Mouse (Mus musculus) ES-E14 (cell line): ENCODE data around the gene Sh3pxd2a. TPM values are rescaled to one million over a fixed set of nuclear protein-coding genes. Genes with fewer than 3 reads are reported as not detected.

Experiments
- DNase-seq: peaks from one replicate; pipeline ENCODE4 v3.0.0-alpha.2; 2013; ENCODE audit warnings: low read depth, low spot score
- H3K27ac ChIP-seq: 2 replicates; pipeline ENCODE4 v1.5.1; 2012; ENCODE audit warnings: low read depth, mild to moderate bottlenecking, low read length, moderate library complexity, mixed read lengths; ENCODE audit not compliant: poor library complexity, insufficient read depth, severe bottlenecking
- H3K36me3 ChIP-seq: 2 replicates; pipeline ENCODE4 v1.6.1; 2012; ENCODE audit warnings: mild to moderate bottlenecking, low read length, moderate library complexity, mixed read lengths; ENCODE audit not compliant: control insufficient read depth, poor library complexity, insufficient read depth, severe bottlenecking
- H3K4me1 ChIP-seq, 2 experiments: fragments of 150-350 bp in 1 of 2; sonication (generic) in 1 of 2; 2 replicates each; pipeline ENCODE4 v1.6.1; 2012; ENCODE audit warnings: low read length in 2 of 2, mild to moderate bottlenecking in 1 of 2, mixed read lengths in 1 of 2; ENCODE audit not compliant: control insufficient read depth in 2 of 2, insufficient read depth in 2 of 2, poor library complexity in 1 of 2
- H3K4me3 ChIP-seq, 2 experiments: fragments of 150-350 bp in 1 of 2; sonication (generic) in 1 of 2; 2 replicates each; pipeline ENCODE4 v1.5.1; 2012; ENCODE audit warnings: low read length in 2 of 2, low read depth in 1 of 2, mild to moderate bottlenecking in 1 of 2, mixed read lengths in 1 of 2; ENCODE audit not compliant: insufficient read depth in 1 of 2, poor library complexity in 1 of 2, severe bottlenecking in 1 of 2
- H3K9ac ChIP-seq: 2 replicates; pipeline ENCODE4 v1.6.1; 2012; ENCODE audit warnings: low read depth, mild to moderate bottlenecking, low read length, mixed read lengths; ENCODE audit not compliant: poor library complexity, insufficient read depth, severe bottlenecking
- H3K9me3 ChIP-seq: fragments of 150-350 bp; sonication (generic); 2 replicates; pipeline ENCODE4 v1.6.1; 2012; ENCODE audit warnings: low read depth, mild to moderate bottlenecking, low read length; ENCODE audit not compliant: control insufficient read depth, insufficient read depth
- CHD2 ChIP-seq: IDR thresholded peaks from 2 replicates; pipeline ENCODE4 v1.6.1; 2014; ENCODE audit warnings: mild to moderate bottlenecking, low read depth, low read length, inconsistent platforms
- HCFC1 ChIP-seq: IDR thresholded peaks from 2 replicates; pipeline ENCODE4 v1.6.1; 2012; ENCODE audit warnings: low read length, inconsistent platforms, borderline replicate concordance; ENCODE audit not compliant: insufficient read depth
- MAFK ChIP-seq: IDR thresholded peaks from 2 replicates; pipeline ENCODE4 v1.6.1; 2014; ENCODE audit warnings: mild to moderate bottlenecking, low read depth, low read length, inconsistent platforms; ENCODE audit not compliant: insufficient read depth
- ZC3H11A ChIP-seq: IDR thresholded peaks from 2 replicates; pipeline ENCODE4 v1.6.1; 2012; ENCODE audit warnings: low read depth, mild to moderate bottlenecking, inconsistent platforms, low read length, borderline replicate concordance
- ZNF384 ChIP-seq: IDR thresholded peaks from 2 replicates; pipeline ENCODE4 v1.6.1; 2012; ENCODE audit warnings: low read depth, low read length, inconsistent platforms
- in situ Hi-C, 2 experiments: fragments of 600-800 bp; cut with MboI; formaldehyde crosslinking; loops; one replicate each; pipeline ENCODE4 v1.15.1; 2025; ENCODE audit warnings: low sequenced_read_pairs in 2 of 2, inconsistent platforms in 1 of 2; ENCODE audit not compliant: unreplicated experiment in 2 of 2
- total RNA-seq: library from RNA; depleted of rRNA; stranded (reverse); fragments of 300-350 nt; gene quantifications from 2 replicates; pipeline ENCODE4 v1.2.3, GENCODE M21; 2012

Gene Sh3pxd2a
- total RNA-seq, 1 experiment = 13.0 TPM

DNA sequence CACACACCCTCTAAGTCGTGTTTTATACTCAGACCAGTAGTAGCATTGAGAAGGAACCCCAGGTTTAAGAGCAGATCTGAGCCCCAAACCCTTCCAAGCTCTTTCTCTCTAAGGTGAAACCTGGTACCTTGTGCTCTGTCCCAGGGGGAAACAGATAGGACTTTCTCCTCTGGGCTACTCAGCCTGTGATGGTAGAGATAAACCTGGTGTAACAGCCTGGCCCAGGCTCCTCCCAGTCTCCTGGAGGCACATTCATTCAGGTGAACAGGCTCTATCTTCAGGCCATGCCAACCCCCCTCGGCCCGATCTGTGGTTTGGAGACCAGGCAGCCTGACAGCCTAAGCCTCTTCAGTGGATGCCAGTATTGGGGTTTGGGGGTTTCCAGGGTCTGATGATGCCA lies 79.6 kb downstream of the Sh3pxd2a start:
- no peak overlapping the region for H3K9ac ChIP-seq
- TF ChIP-seq ZC3H11A = no peak
- no peak for TF ChIP-seq HCFC1
- H3K27ac ChIP-seq = no peak overlapping the region
- in situ Hi-C loops = no loop called here
- H3K36me3 ChIP-seq = no peaks in the 10 kb centered on the region
- no peak for DNase-seq
- no peaks in the 10 kb centered on the region for H3K9me3 ChIP-seq
- H3K4me3 ChIP-seq = no peak overlapping the region
- peaks cover 5 to 17% of the 10 kb centered on the region in 2 experiments; a peak in 2 of 4 replicates for H3K4me1 ChIP-seq

- peaks cover 7 to 21% of the 10 kb centered on the region in 2 experiments; a peak in 3 of 4 replicates for H3K4me1 ChIP-seq
- DNase-seq = no peak
- H3K36me3 ChIP-seq = no peaks in the 10 kb centered on the region
- H3K4me3 ChIP-seq = no peak overlapping the region
- in situ Hi-C loops = no loop called here
- no peak overlapping the region for H3K9ac ChIP-seq
- H3K9me3 ChIP-seq = no peaks in the 10 kb centered on the region
- TF ChIP-seq MAFK (no peak), CHD2 (no peak), HCFC1 (no peak), ZNF384 (no peak), ZC3H11A (no peak)
- H3K27ac ChIP-seq = no peak overlapping the region
These were observed 80.2 kb downstream of the Sh3pxd2a start for GRCm38 (mm10) chr19:47384036-47384435.

- in situ Hi-C loops = no loop called here
- Histone ChIP-seq H3K9ac (no peak overlapping the region), H3K27ac (no peak overlapping the region), H3K4me1 (peaks cover 5 to 31% of the 10 kb centered on the region in 2 experiments; a peak in 3 of 4 replicates), H3K9me3 (no peaks in the 10 kb centered on the region), H3K4me3 (no peak overlapping the region), H3K36me3 (no peaks in the 10 kb centered on the region)
- no peak for DNase-seq
- TF ChIP-seq CHD2 (no peak), ZC3H11A (no peak), MAFK (no peak), ZNF384 (no peak), HCFC1 (no peak)
These were observed 81.9 kb downstream of the Sh3pxd2a start for GRCm38 (mm10) chr19:47382268-47382667.

DNA sequence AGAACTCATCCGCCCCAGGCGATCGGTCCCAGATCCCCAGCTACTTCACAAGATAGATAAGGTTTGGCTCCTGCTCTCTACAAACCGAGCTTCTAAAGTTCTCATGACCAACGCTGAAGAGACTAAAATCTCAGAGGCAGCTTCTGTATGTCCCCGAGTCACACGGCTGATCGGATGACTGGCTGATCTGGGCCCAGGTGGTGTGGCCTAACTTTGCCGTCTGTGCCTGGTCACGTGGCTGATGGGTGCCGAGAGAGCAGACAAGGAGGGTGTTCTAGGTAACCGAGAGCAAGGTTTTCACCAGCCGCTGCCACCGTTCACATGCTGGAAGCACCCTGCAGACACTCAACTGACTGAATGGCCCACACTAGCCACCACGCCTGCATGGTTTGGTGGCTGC lies 83.2 kb downstream of the Sh3pxd2a start:
- peaks cover 4 to 30% of the 10 kb centered on the region in 2 experiments; a peak in 3 of 4 replicates for H3K4me1 ChIP-seq
- H3K9ac ChIP-seq = no peak overlapping the region
- H3K4me3 ChIP-seq = no peak overlapping the region
- TF ChIP-seq CHD2 = no peak
- no peak for TF ChIP-seq ZNF384
- no peak for TF ChIP-seq ZC3H11A
- TF ChIP-seq MAFK = no peak
- no peak for TF ChIP-seq HCFC1
- no peaks in the 10 kb centered on the region for H3K9me3 ChIP-seq
- in situ Hi-C loops = no loop called here
- H3K36me3 ChIP-seq = no peaks in the 10 kb centered on the region
- no peak overlapping the region for H3K27ac ChIP-seq
- DNase-seq = no peak

- no peak for TF ChIP-seq ZNF384
- TF ChIP-seq MAFK = no peak
- TF ChIP-seq ZC3H11A = no peak
- no peak for TF ChIP-seq CHD2
- TF ChIP-seq HCFC1 = no peak
- H3K27ac ChIP-seq = 0 out of 2 replicates have a peak overlapping the region, but pooled peaks have one; percentile 47
- no peak overlapping the region for H3K4me3 ChIP-seq
- in situ Hi-C loops = no loop called here
- H3K9ac ChIP-seq = 0 out of 2 replicates have a peak overlapping the region, but pooled peaks have one; percentile 22
- no peaks in the 10 kb centered on the region for H3K9me3 ChIP-seq
- H3K4me1 ChIP-seq = peaks cover 4 to 28% of the 10 kb centered on the region in 2 experiments; a peak in 3 of 4 replicates
- no peaks in the 10 kb centered on the region for H3K36me3 ChIP-seq
- no peak for DNase-seq
These were observed 85.1 kb downstream of the Sh3pxd2a start for GRCm38 (mm10) chr19:47379141-47379540.
